Mouse (Mus musculus): ENCODE measurements around the gene Myh14. TPM values are rescaled to one million over a fixed set of nuclear protein-coding genes. Genes with fewer than 3 reads are reported as not detected.

The Myh14 gene
- polyA plus RNA-seq, 1 experiment from 2014 or later: 1.9 TPM

DNA sequence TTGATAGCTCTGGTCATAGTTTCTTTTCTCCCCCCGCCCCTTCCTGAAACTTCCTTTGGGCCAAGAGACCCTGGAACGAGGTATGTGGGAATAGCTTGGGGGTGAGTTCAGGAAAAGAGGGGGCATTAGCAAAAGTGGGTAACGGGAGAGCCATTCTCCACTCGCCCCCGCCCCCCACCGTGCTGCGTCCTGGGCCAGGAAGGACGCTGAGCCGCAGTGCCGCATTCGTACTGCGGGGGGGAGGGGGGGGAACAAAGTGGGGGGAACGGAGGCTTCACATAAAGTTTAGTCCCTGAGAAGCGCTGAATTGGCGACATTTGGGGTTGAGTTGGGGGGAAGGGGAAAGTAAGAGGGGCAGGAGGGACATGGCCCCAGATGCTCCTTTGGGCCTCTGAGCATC lies 77.6 kb downstream of the Myh14 start:
- Histone ChIP-seq H3K9ac (ENCODE audit: low read length) (no peak overlapping the region), H3K36me3 (ENCODE audit: control insufficient read depth, insufficient read depth, low read length) (no peaks in the 10 kb centered on the region), H3K9me3 (ENCODE audit: control insufficient read depth, low read length) (no peaks in the 10 kb centered on the region), H3K4me1 (ENCODE audit: control insufficient read depth, insufficient read depth, low read length) (peaks cover 15% of the 10 kb centered on the region; the same call in 1 of the 2 replicates), H3K4me3 (ENCODE audit: low read depth, low read length) (no peak overlapping the region), H3K27ac (replicated peaks; ENCODE audit: low read depth, low read length) (no peak overlapping the region), H3K4me2 (ENCODE audit: low read depth, severe bottlenecking) (no peak overlapping the region), H3K27me3 (ENCODE audit: control insufficient read depth, insufficient read depth, low read length) (peaks cover 48% of the 10 kb centered on the region)
- WGBS: 1% methylated on average over 15 of the region's 15 CpGs
- DNase-seq (ENCODE audit: low spot score) (no peak), ATAC-seq (ENCODE audit: insufficient number of reproducible peaks, low FRiP score, low TSS enrichment, low read depth) (no peak)

DNA sequence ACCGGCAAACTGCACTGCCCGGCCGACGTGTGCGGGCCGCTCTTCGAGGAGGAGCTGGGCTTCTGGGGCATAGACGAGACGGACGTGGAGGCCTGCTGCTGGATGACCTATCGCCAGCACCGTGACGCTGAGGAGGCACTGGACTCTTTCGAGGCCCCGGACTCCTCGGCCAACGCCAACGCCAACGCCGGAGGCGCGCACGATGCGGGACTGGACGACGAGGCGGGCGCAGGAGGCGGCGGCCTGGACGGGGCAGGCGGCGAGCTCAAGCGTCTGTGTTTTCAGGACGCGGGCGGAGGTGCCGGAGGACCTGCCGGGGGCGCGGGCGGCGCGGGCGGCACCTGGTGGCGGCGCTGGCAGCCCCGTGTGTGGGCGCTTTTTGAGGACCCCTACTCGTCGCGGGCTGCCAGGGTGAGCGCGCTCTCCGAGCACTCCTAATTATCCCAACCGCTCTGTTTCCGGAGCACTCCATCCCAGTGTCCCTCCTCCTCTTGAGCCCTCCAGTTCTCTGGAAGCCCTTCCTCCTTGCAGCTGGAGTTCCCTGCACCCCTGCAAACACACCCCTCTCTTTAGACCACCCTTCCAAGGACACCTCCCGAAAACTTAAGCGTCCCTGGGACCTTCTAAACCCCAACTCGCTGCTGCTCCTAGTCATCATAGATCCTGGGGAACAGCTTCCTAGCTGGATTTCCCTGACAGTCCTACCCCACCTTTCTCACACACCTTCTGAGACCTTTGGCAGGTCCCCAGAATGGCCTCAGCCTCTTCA lies 79.1 kb downstream of the Myh14 start:
- Histone ChIP-seq H3K4me2 (ENCODE audit: low read depth, severe bottlenecking) (peak overlapping the region; percentile 98), H3K4me1 (ENCODE audit: control insufficient read depth, insufficient read depth, low read length) (peaks cover 15% of the 10 kb centered on the region; the same call in 1 of the 2 replicates), H3K9me3 (ENCODE audit: control insufficient read depth, low read length) (no peaks in the 10 kb centered on the region), H3K27me3 (ENCODE audit: control insufficient read depth, insufficient read depth, low read length) (peaks cover 63% of the 10 kb centered on the region), H3K4me3 (ENCODE audit: low read depth, low read length) (peak overlapping the region; percentile 47), H3K36me3 (ENCODE audit: control insufficient read depth, insufficient read depth, low read length) (no peaks in the 10 kb centered on the region), H3K9ac (ENCODE audit: low read length) (no peak overlapping the region; the same call in 1 of the 2 replicates), H3K27ac (replicated peaks; ENCODE audit: low read depth, low read length) (no peak overlapping the region)
- 1% methylated on average over 56 of the region's 60 CpGs for WGBS
- DNase-seq (ENCODE audit: low spot score) (peak; percentile 35), ATAC-seq (ENCODE audit: insufficient number of reproducible peaks, low FRiP score, low TSS enrichment, low read depth) (no peak)

DNA sequence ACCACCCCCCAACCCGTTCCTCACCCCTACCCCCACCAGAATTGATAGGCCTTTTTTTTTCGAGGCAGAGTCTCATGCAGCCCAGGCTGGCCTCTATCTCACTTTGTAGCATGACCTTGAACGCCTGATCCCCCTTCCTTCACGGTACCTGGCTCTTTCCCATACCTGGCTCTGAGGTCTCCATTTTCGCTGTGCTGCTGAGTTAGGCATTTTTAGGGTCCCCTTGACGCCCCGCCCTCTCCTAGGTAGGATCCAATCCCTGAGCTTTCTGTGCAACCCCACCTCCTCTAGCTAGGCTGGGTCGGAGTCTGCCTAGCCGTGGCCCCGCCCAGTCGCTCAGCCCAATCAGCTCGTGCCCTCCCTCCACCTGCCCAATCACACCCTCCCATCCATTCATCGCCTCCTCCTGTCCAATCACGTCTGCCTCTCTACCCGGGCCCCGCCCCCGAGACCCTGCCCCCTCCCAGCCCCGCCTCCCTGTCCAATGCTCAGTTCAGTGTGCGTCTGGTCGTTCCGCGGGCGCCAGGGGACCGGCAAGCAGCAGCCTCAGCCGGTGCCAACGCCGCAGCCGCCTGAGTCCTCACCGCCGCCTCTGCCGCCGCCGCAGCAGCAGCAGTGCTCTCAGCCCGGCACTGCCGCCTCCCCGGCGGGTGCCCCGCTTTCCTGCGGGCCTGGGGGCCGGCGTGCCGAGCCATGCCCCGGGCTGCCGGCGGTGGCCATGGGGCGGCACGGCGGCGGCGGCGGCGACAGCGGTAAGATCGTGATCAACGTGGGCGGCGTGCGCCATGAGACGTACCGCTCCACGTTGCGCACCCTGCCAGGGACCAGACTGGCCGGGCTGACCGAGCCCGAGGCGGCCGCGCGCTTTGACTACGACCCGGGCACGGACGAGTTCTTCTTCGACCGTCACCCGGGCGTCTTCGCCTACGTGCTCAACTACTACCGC lies 80.0 kb downstream of the Myh14 start, which contains the start of gene Kcnc3:
Kcnc3 (plus strand) TSS at position 263 of the 946 bp plus-strand sequence.
- H3K9me3 ChIP-seq (ENCODE audit: control insufficient read depth, low read length): no peaks in the 10 kb centered on the region
- under 1% methylated on average over 77 of the region's 80 CpGs for WGBS
- peaks cover 69% of the 10 kb centered on the region for H3K27me3 ChIP-seq (ENCODE audit: control insufficient read depth, insufficient read depth, low read length)
- DNase-seq (ENCODE audit: low spot score) (peak; percentile 93), ATAC-seq (ENCODE audit: insufficient number of reproducible peaks, low FRiP score, low TSS enrichment, low read depth) (peak; percentile 89)
- peak within 1 kb of the TSS; percentile 98 for H3K4me2 ChIP-seq (ENCODE audit: low read depth, severe bottlenecking)
- H3K9ac ChIP-seq (ENCODE audit: low read length): no peak within 1 kb of the TSS; the same call in 1 of the 2 replicates
- no peak within 1 kb of the TSS for H3K27ac ChIP-seq (replicated peaks; ENCODE audit: low read depth, low read length)
- H3K36me3 ChIP-seq (ENCODE audit: control insufficient read depth, insufficient read depth, low read length): no peaks in the 10 kb centered on the region
- peak within 1 kb of the TSS; percentile 47 for H3K4me3 ChIP-seq (ENCODE audit: low read depth, low read length)
- peaks cover 15% of the 10 kb centered on the region; the same call in 1 of the 2 replicates for H3K4me1 ChIP-seq (ENCODE audit: control insufficient read depth, insufficient read depth, low read length)

DNA sequence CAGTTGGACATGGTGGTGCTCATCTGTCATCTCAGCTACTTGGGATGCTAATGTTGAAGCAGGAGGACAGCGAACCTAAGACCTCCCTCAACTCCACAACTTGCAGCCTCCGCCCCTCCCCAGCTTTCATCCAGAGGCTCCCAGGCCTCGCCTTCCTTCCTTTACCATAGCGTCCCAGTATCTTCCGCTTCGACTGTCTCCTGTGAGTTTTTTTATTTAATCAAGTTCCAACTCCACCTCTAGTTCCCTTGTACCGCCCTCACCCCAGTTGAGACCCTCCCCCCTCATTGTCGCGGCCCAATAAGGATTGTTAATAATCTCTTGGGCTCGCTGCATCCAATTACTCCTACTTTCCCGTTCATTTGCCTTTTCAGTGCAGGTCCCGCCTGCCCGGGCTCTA lies 80.7 kb downstream of the Myh14 start:
- 2% methylated on average over 13 of the region's 13 CpGs for WGBS

DNA sequence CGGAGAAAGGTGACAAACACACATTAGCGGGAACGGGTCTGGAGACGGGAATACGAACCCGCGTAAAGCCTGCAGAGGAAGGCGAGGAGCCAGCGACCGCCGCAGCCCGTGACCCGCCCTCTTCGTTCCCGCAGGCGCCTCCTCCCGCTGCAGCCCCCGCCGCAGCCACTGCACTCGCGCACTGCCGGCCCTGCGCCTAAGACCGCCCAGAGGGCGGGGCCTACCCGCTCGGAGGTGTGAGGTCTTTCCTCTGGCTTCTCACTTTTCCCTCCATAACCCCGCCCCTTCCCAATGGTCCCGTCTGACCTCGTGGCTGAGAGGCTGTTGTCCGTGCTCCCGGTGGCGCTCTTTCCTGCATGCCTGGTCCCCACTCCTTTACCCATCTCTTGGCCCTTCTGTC lies 81.5 kb downstream of the Myh14 start:
- peak overlapping the region; percentile 11 for H3K4me3 ChIP-seq (ENCODE audit: low read depth, low read length)
- H3K36me3 ChIP-seq (ENCODE audit: control insufficient read depth, insufficient read depth, low read length): no peaks in the 10 kb centered on the region
- DNase-seq (ENCODE audit: low spot score) (peak; percentile 85), ATAC-seq (ENCODE audit: insufficient number of reproducible peaks, low FRiP score, low TSS enrichment, low read depth) (peak; percentile 40; the same call in 1 of the 2 replicates)
- H3K27ac ChIP-seq (replicated peaks; ENCODE audit: low read depth, low read length): no peak overlapping the region
- 0% methylated on average over 31 of the region's 33 CpGs for WGBS
- peaks cover 15% of the 10 kb centered on the region; the same call in 1 of the 2 replicates for H3K4me1 ChIP-seq (ENCODE audit: control insufficient read depth, insufficient read depth, low read length)
- no peak overlapping the region for H3K9ac ChIP-seq (ENCODE audit: low read length)
- peaks cover 78% of the 10 kb centered on the region for H3K27me3 ChIP-seq (ENCODE audit: control insufficient read depth, insufficient read depth, low read length)
- H3K4me2 ChIP-seq (ENCODE audit: low read depth, severe bottlenecking): peak overlapping the region; percentile 39
- no peaks in the 10 kb centered on the region for H3K9me3 ChIP-seq (ENCODE audit: control insufficient read depth, low read length)

More for the DNA sequence above, 80.7 kb downstream of the Myh14 start:
- no peaks in the 10 kb centered on the region for H3K9me3 ChIP-seq (ENCODE audit: control insufficient read depth, low read length)
- DNase-seq (ENCODE audit: low spot score): no peak
- H3K9ac ChIP-seq (ENCODE audit: low read length): no peak overlapping the region
- H3K4me3 ChIP-seq (ENCODE audit: low read depth, low read length): peak overlapping the region; percentile 3; the same call in 1 of the 2 replicates
- H3K4me2 ChIP-seq (ENCODE audit: low read depth, severe bottlenecking): peak overlapping the region; percentile 98; the same call in 1 of the 2 replicates
- H3K27me3 ChIP-seq (ENCODE audit: control insufficient read depth, insufficient read depth, low read length): peaks cover 75% of the 10 kb centered on the region
- no peaks in the 10 kb centered on the region for H3K36me3 ChIP-seq (ENCODE audit: control insufficient read depth, insufficient read depth, low read length)
- peaks cover 15% of the 10 kb centered on the region; the same call in 1 of the 2 replicates for H3K4me1 ChIP-seq (ENCODE audit: control insufficient read depth, insufficient read depth, low read length)
- ATAC-seq (ENCODE audit: insufficient number of reproducible peaks, low FRiP score, low TSS enrichment, low read depth): no peak
- H3K27ac ChIP-seq (replicated peaks; ENCODE audit: low read depth, low read length): no peak overlapping the region

DNA sequence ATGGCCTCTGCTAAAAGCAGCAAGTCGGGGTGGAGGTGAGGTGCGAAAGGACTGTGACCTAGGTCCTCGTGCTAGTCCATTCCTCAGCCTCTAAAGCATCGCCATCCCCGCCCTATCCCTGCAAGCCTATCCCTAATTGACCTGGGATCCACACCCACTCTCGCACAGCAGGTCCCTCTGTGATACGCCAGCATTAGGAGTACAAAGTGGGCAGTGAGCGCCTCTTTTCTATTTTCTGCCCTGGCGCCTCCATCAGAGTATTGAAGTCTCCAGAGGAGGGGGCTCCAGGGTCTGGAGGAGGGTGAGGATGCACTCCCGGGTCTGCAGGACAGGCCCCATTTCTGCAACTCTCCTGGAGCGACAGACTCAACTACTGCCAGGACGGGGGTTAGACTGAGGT lies 82.3 kb downstream of the Myh14 start:
- peaks cover 73% of the 10 kb centered on the region for H3K27me3 ChIP-seq (ENCODE audit: control insufficient read depth, insufficient read depth, low read length)
- no peak for ATAC-seq (ENCODE audit: insufficient number of reproducible peaks, low FRiP score, low TSS enrichment, low read depth)
- no peak overlapping the region for H3K9ac ChIP-seq (ENCODE audit: low read length)
- DNase-seq (ENCODE audit: low spot score): no peak
- H3K4me1 ChIP-seq (ENCODE audit: control insufficient read depth, insufficient read depth, low read length): peaks cover 11% of the 10 kb centered on the region; the same call in 1 of the 2 replicates
- H3K9me3 ChIP-seq (ENCODE audit: control insufficient read depth, low read length): no peaks in the 10 kb centered on the region
- H3K4me2 ChIP-seq (ENCODE audit: low read depth, severe bottlenecking): peak overlapping the region; percentile 39; the same call in 1 of the 2 replicates
- no peak overlapping the region for H3K27ac ChIP-seq (replicated peaks; ENCODE audit: low read depth, low read length)
- H3K4me3 ChIP-seq (ENCODE audit: low read depth, low read length): peak overlapping the region; percentile 11
- 5% methylated on average over 12 of the region's 12 CpGs for WGBS
- H3K36me3 ChIP-seq (ENCODE audit: control insufficient read depth, insufficient read depth, low read length): no peaks in the 10 kb centered on the region

DNA sequence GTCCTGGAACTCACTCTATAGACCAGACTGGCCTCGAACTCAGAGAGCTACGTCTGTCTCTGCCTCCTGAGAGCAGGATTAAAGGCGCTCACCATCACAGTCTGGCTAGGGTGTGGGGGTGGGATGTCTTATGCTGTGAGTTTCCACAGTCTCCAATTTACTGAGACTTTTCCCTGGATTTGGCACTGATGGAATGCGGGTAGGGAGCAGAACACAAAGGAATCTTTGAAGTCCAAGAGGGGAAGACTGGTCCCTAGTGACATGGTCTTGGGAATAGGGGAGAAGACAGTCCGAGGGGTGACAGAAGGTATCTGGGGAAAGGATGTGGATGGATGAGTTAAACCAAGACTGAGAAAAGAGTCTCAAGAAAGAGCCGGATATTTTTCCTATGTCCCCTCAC lies 83.0 kb downstream of the Myh14 start:
- Histone ChIP-seq H3K4me1 (ENCODE audit: control insufficient read depth, insufficient read depth, low read length) (peaks cover 11% of the 10 kb centered on the region; the same call in 1 of the 2 replicates), H3K4me3 (ENCODE audit: low read depth, low read length) (no peak overlapping the region), H3K27me3 (ENCODE audit: control insufficient read depth, insufficient read depth, low read length) (peaks cover 67% of the 10 kb centered on the region), H3K27ac (replicated peaks; ENCODE audit: low read depth, low read length) (no peak overlapping the region), H3K36me3 (ENCODE audit: control insufficient read depth, insufficient read depth, low read length) (no peaks in the 10 kb centered on the region), H3K9ac (ENCODE audit: low read length) (no peak overlapping the region), H3K9me3 (ENCODE audit: control insufficient read depth, low read length) (no peaks in the 10 kb centered on the region), H3K4me2 (ENCODE audit: low read depth, severe bottlenecking) (no peak overlapping the region)
- DNase-seq (ENCODE audit: low spot score) (no peak), ATAC-seq (ENCODE audit: insufficient number of reproducible peaks, low FRiP score, low TSS enrichment, low read depth) (no peak)
- 38% methylated on average over 6 of the region's 6 CpGs for WGBS

DNA sequence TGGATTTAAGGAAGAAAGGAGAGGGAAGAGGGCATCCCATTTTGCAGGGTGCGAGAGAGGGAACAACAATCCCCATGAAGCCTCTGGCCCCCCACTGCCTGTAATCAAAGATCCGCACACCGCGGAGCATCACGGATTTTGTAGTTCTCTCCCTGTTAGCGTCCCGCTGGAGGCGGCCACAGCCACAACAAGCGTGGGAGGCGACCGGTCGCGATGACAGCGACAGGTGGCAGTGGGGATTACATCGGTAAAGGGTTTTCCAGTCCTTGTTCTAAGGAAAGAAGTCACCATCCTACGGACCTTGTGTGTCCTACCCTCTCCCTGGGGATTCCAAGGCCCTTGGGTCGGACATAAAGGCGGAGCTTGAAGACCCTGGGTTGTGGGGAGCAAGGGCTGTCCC lies 83.7 kb downstream of the Myh14 start:
- H3K27ac ChIP-seq (replicated peaks; ENCODE audit: low read depth, low read length): no peak overlapping the region
- ATAC-seq (ENCODE audit: insufficient number of reproducible peaks, low FRiP score, low TSS enrichment, low read depth): no peak
- H3K27me3 ChIP-seq (ENCODE audit: control insufficient read depth, insufficient read depth, low read length): peaks cover 59% of the 10 kb centered on the region
- DNase-seq (ENCODE audit: low spot score): peak; percentile 70
- peak overlapping the region; percentile 32 for H3K4me2 ChIP-seq (ENCODE audit: low read depth, severe bottlenecking)
- under 1% methylated on average over 18 of the region's 18 CpGs for WGBS
- H3K36me3 ChIP-seq (ENCODE audit: control insufficient read depth, insufficient read depth, low read length): no peaks in the 10 kb centered on the region
- no peak overlapping the region for H3K9ac ChIP-seq (ENCODE audit: low read length)
- no peak overlapping the region for H3K4me3 ChIP-seq (ENCODE audit: low read depth, low read length)
- H3K4me1 ChIP-seq (ENCODE audit: control insufficient read depth, insufficient read depth, low read length): peaks cover 11% of the 10 kb centered on the region; the same call in 1 of the 2 replicates
- H3K9me3 ChIP-seq (ENCODE audit: control insufficient read depth, low read length): no peaks in the 10 kb centered on the region

Data from limb, embryonic 11.5 days (tissue).